Mouse (Mus musculus) heart, postnatal 0 days (tissue): ENCODE results near the gene Creld2.

Experiments
- CTCF ChIP-seq: IDR thresholded peaks from 2 replicates; pipeline ENCODE4 v1.5.1; 2016; ENCODE audit warnings: antibody characterized with exemption, control low read depth, low read depth
- EP300 ChIP-seq: IDR thresholded peaks from 2 replicates; pipeline ENCODE4 v1.6.1; 2016; ENCODE audit warnings: antibody characterized with exemption, low read depth

- no peak for TF ChIP-seq CTCF
- TF ChIP-seq EP300, result peak; percentile 83
Observed at GRCm38 (mm10) chr15:88863695-88864231, 44.3 kb downstream of the Creld2 start.
